Mouse (Mus musculus) heart, postnatal 25 days (tissue): ENCODE results near the gene Gp5. TPM values are rescaled to one million over a fixed set of nuclear protein-coding genes. Genes with fewer than 3 reads are reported as not detected.

ENCODE experiments used
- total RNA-seq, 2 experiments: library from RNA; stranded (reverse); gene quantifications; 2 replicates each; pipeline ENCODE4 v1.2.3; 2021

Gene Gp5
- total RNA-seq, 2 experiments from 2014 or later = 0.21 to 0.56 TPM

Other genes with a start within 250 kb of the Gp5 start
- 10 to 100 TPM; 24.0 to 27.4 TPM for gene Hes1, start 246.4 kb downstream of the Gp5 start, total RNA-seq
- gene Cpn2, start 43.3 kb downstream of the Gp5 start, total RNA-seq = under 1 TPM in 1 of 2 experiments, not detected in 1; 0.11 TPM
- under 1 TPM; 0.08 TPM for gene Lrrc15, start 27.5 kb downstream of the Gp5 start, total RNA-seq
- 10 to 100 TPM; 52.4 to 61.6 TPM for gene Atp13a3, start 95.2 kb upstream of the Gp5 start, total RNA-seq
- 1 to 10 TPM; 6.5 to 7.8 TPM for gene Tmem44, start 240.1 kb upstream of the Gp5 start, total RNA-seq